Mouse (Mus musculus) thymus, adult 2 months (tissue): Measurements from ENCODE around the gene Pspn. TPM values are rescaled to one million over a fixed set of nuclear protein-coding genes. Genes with fewer than 3 reads are reported as not detected.

ENCODE experiments used
- DNase-seq: peaks from one replicate; pipeline ENCODE4 v3.0.0; 2021
- H3K27ac ChIP-seq: fragments of 200-500 bp; 2 replicates; pipeline ENCODE4 v1.5.1; 2012; ENCODE audit warnings: low read length, control low read depth; ENCODE audit not compliant: control insufficient read depth, insufficient read depth
- H3K27me3 ChIP-seq: fragments of 200-500 bp; 2 replicates; pipeline ENCODE4 v1.6.1; 2012; ENCODE audit warnings: mild to moderate bottlenecking, low read length, moderate library complexity, mixed read lengths; ENCODE audit not compliant: control insufficient read depth, insufficient read depth
- H3K36me3 ChIP-seq: fragments of 200-500 bp; 2 replicates; pipeline ENCODE4 v1.6.1; 2012; ENCODE audit warnings: mild to moderate bottlenecking, low read length, moderate library complexity; ENCODE audit not compliant: control insufficient read depth, insufficient read depth
- H3K4me1 ChIP-seq: fragments of 200-500 bp; replicated peaks from 2 replicates; pipeline ENCODE4 v1.6.1; 2012; ENCODE audit warnings: low read length; ENCODE audit not compliant: control insufficient read depth, insufficient read depth
- H3K4me3 ChIP-seq: fragments of 200-500 bp; 2 replicates; pipeline ENCODE4 v1.5.1; 2012; ENCODE audit warnings: mild to moderate bottlenecking, low read length, control low read depth, moderate library complexity; ENCODE audit not compliant: control insufficient read depth, insufficient read depth
- CTCF ChIP-seq: fragments of 200-500 bp; IDR thresholded peaks from 2 replicates; pipeline ENCODE4 v1.5.1; 2012; ENCODE audit warnings: mild to moderate bottlenecking, control low read depth, low read length, moderate library complexity, borderline replicate concordance; ENCODE audit not compliant: control insufficient read depth, poor library complexity, insufficient read depth; ENCODE audit errors: extremely low read depth
- POLR2A ChIP-seq: fragments of 200-500 bp; IDR thresholded peaks from 2 replicates; pipeline ENCODE4 v1.6.1; 2012; ENCODE audit warnings: mild to moderate bottlenecking, low read length, control low read depth, moderate library complexity; ENCODE audit not compliant: control insufficient read depth, poor library complexity, insufficient read depth; ENCODE audit errors: extremely low read depth
- WGBS: fragments of 180-500 bp; shearing (Covaris S2); methylation state at CpG from one replicate; pipeline ENCODE4 v1.1.7; 2018; 5-methylcytosine and 5-hydroxymethylcytosine counted together
- polyA plus RNA-seq: library from polyadenylated mRNA; depleted of rRNA; stranded (reverse); fragments of >200 nt; gene quantifications from 2 replicates; pipeline ENCODE4 v1.2.3, GENCODE M21; 2012

The Pspn gene
- polyA plus RNA-seq, 1 experiment: not detected

DNA sequence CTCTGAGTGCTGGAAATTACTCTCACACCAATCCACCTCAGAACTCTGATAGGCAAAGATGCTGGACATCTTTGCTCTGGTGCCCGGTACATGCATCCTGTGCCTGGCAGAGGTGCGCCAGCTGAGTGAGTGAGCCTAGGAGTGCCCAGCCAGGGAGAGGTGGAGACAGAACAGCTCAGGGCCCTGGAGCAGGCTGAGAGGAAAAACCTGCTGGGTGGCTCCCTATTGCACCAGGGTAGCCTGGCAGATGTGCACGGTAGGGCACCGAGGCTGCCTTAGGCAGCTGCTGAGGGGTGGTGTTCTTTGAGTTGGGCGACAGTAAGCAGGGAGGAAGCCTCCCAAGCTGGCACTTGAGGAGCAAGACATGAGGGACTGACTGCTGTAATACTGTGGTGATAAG lies 17.8 kb downstream of the Pspn start, which contains the start of gene Acer1:
Acer1 (minus strand) TSS at position 114 of the 400 bp plus-strand sequence.
- DNase-seq: no peak
- H3K27me3 ChIP-seq: no peaks in the 10 kb centered on the region
- H3K27ac ChIP-seq: no peak within 1 kb of the TSS
- no peaks in the 10 kb centered on the region for H3K36me3 ChIP-seq
- TF ChIP-seq CTCF (no peak), POLR2A (no peak)
- WGBS: 93% methylated on average over 5 of the region's 5 CpGs
- no peak within 1 kb of the TSS for H3K4me3 ChIP-seq
- H3K4me1 ChIP-seq: no peaks in the 10 kb centered on the region

DNA sequence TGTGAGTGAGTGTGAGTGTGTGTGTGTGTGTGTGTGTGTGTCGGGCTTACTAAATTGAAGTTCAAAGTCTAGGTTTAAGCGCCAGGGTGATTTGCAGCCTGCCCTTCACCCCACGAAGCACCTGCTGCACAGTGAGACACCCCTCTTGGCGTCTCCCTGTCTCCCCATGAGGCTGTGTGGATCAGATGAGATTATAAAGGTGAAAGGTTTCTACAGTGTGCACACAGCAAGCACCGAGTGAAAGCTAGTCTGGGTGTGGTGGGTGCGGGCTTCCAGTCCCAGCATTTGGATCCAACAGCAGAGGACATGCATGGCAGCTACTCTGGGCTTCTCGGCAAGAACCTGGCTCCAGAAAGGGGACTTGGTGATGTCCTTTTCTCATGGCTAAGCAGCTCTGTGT lies 18.8 kb downstream of the Pspn start:
- H3K4me3 ChIP-seq: no peak overlapping the region
- 82% methylated on average over 7 of the region's 7 CpGs for whole genome bisulfite sequencing
- TF ChIP-seq POLR2A: no peak
- no peak for TF ChIP-seq CTCF
- H3K36me3 ChIP-seq: no peaks in the 10 kb centered on the region
- no peak overlapping the region for H3K27ac ChIP-seq
- no peaks in the 10 kb centered on the region for H3K27me3 ChIP-seq
- no peak for DNase-seq
- no peaks in the 10 kb centered on the region for H3K4me1 ChIP-seq

- Histone ChIP-seq H3K36me3 (no peaks in the 10 kb centered on the region), H3K4me1 (no peaks in the 10 kb centered on the region), H3K4me3 (no peak overlapping the region), H3K27me3 (no peaks in the 10 kb centered on the region), H3K27ac (no peak overlapping the region)
- 36% methylated on average over 8 of the region's 8 CpGs for WGBS
- DNase-seq: no peak
- TF ChIP-seq CTCF (no peak), POLR2A (no peak)
Observed at GRCm38 (mm10) chr17:56979524-56979923, 20.3 kb downstream of the Pspn start.

- Histone ChIP-seq H3K27me3 (no peaks in the 10 kb centered on the region), H3K4me3 (no peak overlapping the region), H3K27ac (no peak overlapping the region), H3K4me1 (no peaks in the 10 kb centered on the region), H3K36me3 (no peaks in the 10 kb centered on the region)
- TF ChIP-seq POLR2A: no peak
- no peak for TF ChIP-seq CTCF
- DNase-seq: no peak
- 89% methylated on average over 8 of the region's 8 CpGs for WGBS
Observed at GRCm38 (mm10) chr17:56976531-56977390, 23.1 kb downstream of the Pspn start.

DNA sequence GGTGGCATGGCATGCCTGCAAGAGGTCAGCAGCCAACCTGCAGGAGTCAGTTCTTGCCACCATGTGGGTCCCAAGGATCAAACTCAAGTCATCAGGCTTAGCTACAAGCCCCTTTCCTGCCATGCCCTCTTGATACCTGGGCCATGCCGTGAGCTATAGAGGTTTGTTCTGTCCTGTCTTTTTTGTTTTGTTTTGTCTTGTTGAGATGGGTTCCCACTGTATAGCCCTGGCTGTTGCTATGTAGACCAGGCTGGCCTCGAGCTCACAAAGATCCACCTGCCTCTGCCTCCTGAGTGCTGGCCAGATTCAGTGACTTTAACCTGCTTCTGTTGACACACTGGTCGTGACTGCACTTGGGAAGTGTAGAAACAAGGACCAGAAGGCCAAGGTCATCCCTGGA lies 24.4 kb downstream of the Pspn start:
- Histone ChIP-seq H3K27me3 (no peaks in the 10 kb centered on the region), H3K27ac (no peak overlapping the region), H3K4me3 (no peak overlapping the region), H3K4me1 (no peaks in the 10 kb centered on the region), H3K36me3 (no peaks in the 10 kb centered on the region)
- WGBS: 84% methylated on average over 3 of the region's 3 CpGs
- no peak for DNase-seq
- TF ChIP-seq CTCF: no peak
- TF ChIP-seq POLR2A: no peak

DNA sequence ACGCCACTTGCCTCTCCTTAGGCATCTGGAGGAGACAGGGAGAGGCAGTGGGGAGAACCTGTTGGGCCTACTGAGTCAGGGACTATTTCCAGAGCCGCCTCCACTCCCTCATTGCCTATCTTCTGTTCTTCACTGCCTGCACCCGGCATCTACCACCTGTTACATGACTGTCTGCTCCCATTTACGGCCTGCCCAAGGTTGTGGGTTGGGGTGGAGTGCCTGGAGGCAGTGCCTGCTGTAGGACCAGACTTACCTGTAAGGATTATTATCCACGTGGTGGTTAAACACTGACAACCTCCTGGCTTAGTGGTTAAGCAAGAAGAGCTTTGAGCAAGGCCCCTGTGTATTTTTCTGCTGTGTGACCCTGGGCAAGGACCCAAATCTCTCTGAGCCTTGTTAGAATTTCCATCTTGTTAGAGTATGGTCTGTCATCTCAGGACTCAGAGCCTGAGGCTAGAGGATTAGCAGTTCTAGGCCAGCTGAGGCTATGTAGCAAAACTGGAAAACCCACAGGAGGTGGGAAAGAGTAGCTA lies 25.0 kb downstream of the Pspn start:
- H3K27me3 ChIP-seq: no peaks in the 10 kb centered on the region
- no peak overlapping the region for H3K27ac ChIP-seq
- WGBS: 90% methylated on average over 5 of the region's 5 CpGs
- no peaks in the 10 kb centered on the region for H3K4me1 ChIP-seq
- DNase-seq: no peak
- H3K4me3 ChIP-seq: no peak overlapping the region
- TF ChIP-seq CTCF (no peak), POLR2A (no peak)
- H3K36me3 ChIP-seq: no peaks in the 10 kb centered on the region
